Mouse (Mus musculus) ovary, postnatal 36 days (tissue): Measurements from ENCODE around the gene Atp1a4.
A peak's percentile ranks its signal among the peaks of the same experiment; 100 is the strongest.

Experiments
- DNase-seq: peaks from one replicate; pipeline ENCODE4 v3.0.0; 2022; ENCODE audit warnings: low spot score, mixed read lengths

Atp1a4 gene

GRCm38 (mm10) chr1:172258314-172258713 lies at the start of gene Atp1a4:
Atp1a4 (minus strand) TSS chr1:172258414.
- DNase-seq: no peak

- DNase-seq: no peak
Observed at GRCm38 (mm10) chr1:172307936-172308335, 49.7 kb upstream of the Atp1a4 start.

GRCm38 (mm10) chr1:172306885-172307284 lies 48.7 kb upstream of the Atp1a4 start:
- DNase-seq: no peak

GRCm38 (mm10) chr1:172306196-172306595 lies 48.0 kb upstream of the Atp1a4 start:
- no peak for DNase-seq

- no peak for DNase-seq
Observed at GRCm38 (mm10) chr1:172305635-172306034, 47.4 kb upstream of the Atp1a4 start.

- no peak for DNase-seq
Observed at GRCm38 (mm10) chr1:172305153-172305552, 46.9 kb upstream of the Atp1a4 start.

- DNase-seq: no peak
Observed at GRCm38 (mm10) chr1:172304443-172304842, 46.2 kb upstream of the Atp1a4 start.

GRCm38 (mm10) chr1:172302851-172303250 lies 44.6 kb upstream of the Atp1a4 start:
- DNase-seq: no peak

- no peak for DNase-seq
Observed at GRCm38 (mm10) chr1:172302311-172302710, 44.1 kb upstream of the Atp1a4 start.

- no peak for DNase-seq
Observed at GRCm38 (mm10) chr1:172301180-172301579, 43.0 kb upstream of the Atp1a4 start.

GRCm38 (mm10) chr1:172300247-172300646 lies 42.0 kb upstream of the Atp1a4 start:
- no peak for DNase-seq

GRCm38 (mm10) chr1:172299528-172299927 lies 41.3 kb upstream of the Atp1a4 start:
- no peak for DNase-seq

- DNase-seq: peak; percentile 39
Observed at GRCm38 (mm10) chr1:172297611-172298537, 39.7 kb upstream of the Atp1a4 start, which contains the start of gene Atp1a2. Atp1a2 (minus strand) TSS chr1:172298064.

- no peak for DNase-seq
Observed at GRCm38 (mm10) chr1:172296816-172297510, 38.7 kb upstream of the Atp1a4 start.

GRCm38 (mm10) chr1:172295751-172296197 lies 37.6 kb upstream of the Atp1a4 start:
- DNase-seq: peak; percentile 30

- DNase-seq: no peak
Observed at GRCm38 (mm10) chr1:172293449-172293848, 35.2 kb upstream of the Atp1a4 start.

GRCm38 (mm10) chr1:172292880-172293279 lies 34.7 kb upstream of the Atp1a4 start:
- no peak for DNase-seq

GRCm38 (mm10) chr1:172289617-172289946 lies 31.4 kb upstream of the Atp1a4 start:
- no peak for DNase-seq

- no peak for DNase-seq
Observed at GRCm38 (mm10) chr1:172288900-172289616, 30.8 kb upstream of the Atp1a4 start.

GRCm38 (mm10) chr1:172286740-172287139 lies 28.5 kb upstream of the Atp1a4 start:
- DNase-seq: no peak

- DNase-seq: no peak
Observed at GRCm38 (mm10) chr1:172284221-172284620, 26.0 kb upstream of the Atp1a4 start.

GRCm38 (mm10) chr1:172283073-172283472 lies 24.9 kb upstream of the Atp1a4 start:
- no peak for DNase-seq
